Mouse (Mus musculus): ENCODE measurements around the gene Tmem251. TPM values are rescaled to one million over a fixed set of nuclear protein-coding genes. Genes with fewer than 3 reads are reported as not detected.

Tmem251 gene
- polyA plus RNA-seq, 1 experiment from 2014 or later, result 9.4 TPM

Other genes with a start within 250 kb of the Tmem251 start
- gene Chga, start 188.8 kb upstream of the Tmem251 start, polyA plus RNA-seq (2015; fragmentation: Nextera tagmentation; extraction: Ambion mirVana), result 0.42 TPM in 2 replicates
- 10.1 and 10.9 TPM in 2 replicates for gene Itpk1, start 38.8 kb upstream of the Tmem251 start, polyA plus RNA-seq (2015; fragmentation: Nextera tagmentation; extraction: Ambion mirVana)
- gene Moap1, start 101 bp upstream of the Tmem251 start, polyA plus RNA-seq (2015; fragmentation: Nextera tagmentation; extraction: Ambion mirVana), result 21.7 and 21.8 TPM in 2 replicates
- gene Gm28051, start 14.0 kb downstream of the Tmem251 start, polyA plus RNA-seq (2015; fragmentation: Nextera tagmentation; extraction: Ambion mirVana), result not detected in 2 replicates
- gene Gon7, start 14.0 kb downstream of the Tmem251 start, polyA plus RNA-seq (2015; fragmentation: Nextera tagmentation; extraction: Ambion mirVana), result 19.7 and 20.6 TPM in 2 replicates
- gene Ubr7, start 14.2 kb downstream of the Tmem251 start, polyA plus RNA-seq (2015; fragmentation: Nextera tagmentation; extraction: Ambion mirVana), result 38.3 and 41.5 TPM in 2 replicates
- 22.4 and 23.6 TPM in 2 replicates for gene Gm20604, start 14.9 kb downstream of the Tmem251 start, polyA plus RNA-seq (2015; fragmentation: Nextera tagmentation; extraction: Ambion mirVana)
- gene Btbd7, start 134.7 kb downstream of the Tmem251 start, polyA plus RNA-seq (2015; fragmentation: Nextera tagmentation; extraction: Ambion mirVana), result 14.5 and 18.7 TPM in 2 replicates
- gene Cox8c, start 155.6 kb downstream of the Tmem251 start, polyA plus RNA-seq (2015; fragmentation: Nextera tagmentation; extraction: Ambion mirVana), result not detected in 2 replicates
- 0.30 and 0.31 TPM in 2 replicates for gene Unc79, start 205.1 kb downstream of the Tmem251 start, polyA plus RNA-seq (2015; fragmentation: Nextera tagmentation; extraction: Ambion mirVana)